Mouse (Mus musculus) urinary bladder, adult 18-20 months (tissue): Measurements from ENCODE around the gene Rab30.
"Not testable (repeated sequence)": the region's sequence is repeated elsewhere in the genome, so short reads cannot be mapped to it uniquely, and the experiment has no call there.

Experiments used
- DNase-seq, 2 experiments: peaks; one replicate each; pipeline ENCODE4 v3.0.0; 2022; ENCODE audit warnings: low spot score in 2 of 2, mixed read lengths in 2 of 2

Gene Rab30

GRCm38 (mm10) chr7:92741152-92741860 is at the start of gene Rab30:
Gene Rab30, plus strand, starts transcription at chr7:92741603.
- DNase-seq, result peak; percentile 80 to 92

- no peak for DNase-seq
These were observed 45.0 kb upstream of the Rab30 start for GRCm38 (mm10) chr7:92696395-92696794.

GRCm38 (mm10) chr7:92698770-92699169 is 42.6 kb upstream of the Rab30 start:
- peak in 1 of 2 experiments; percentile 6 for DNase-seq

- no peak for DNase-seq
These were observed 37.7 kb upstream of the Rab30 start for GRCm38 (mm10) chr7:92703661-92704060.

- no peak for DNase-seq
These were observed 35.9 kb upstream of the Rab30 start for GRCm38 (mm10) chr7:92705534-92705933.

GRCm38 (mm10) chr7:92706711-92707110 is 34.7 kb upstream of the Rab30 start:
- DNase-seq, result no peak

GRCm38 (mm10) chr7:92709573-92709972 is 31.8 kb upstream of the Rab30 start:
- no peak for DNase-seq

GRCm38 (mm10) chr7:92711593-92711992 is 29.8 kb upstream of the Rab30 start:
- DNase-seq, result no peak

GRCm38 (mm10) chr7:92715055-92715454 is 26.3 kb upstream of the Rab30 start:
- no peak for DNase-seq

GRCm38 (mm10) chr7:92720156-92720905 is 21.1 kb upstream of the Rab30 start:
- no peak for DNase-seq

- DNase-seq, result peak in 1 of 2 experiments; percentile 42
These were observed 17.7 kb upstream of the Rab30 start for GRCm38 (mm10) chr7:92723750-92724149.

- DNase-seq, result no peak
These were observed 17.1 kb upstream of the Rab30 start for GRCm38 (mm10) chr7:92724261-92724660.

GRCm38 (mm10) chr7:92729583-92729982 is 11.8 kb upstream of the Rab30 start:
- DNase-seq, result not testable (repeated sequence)

- DNase-seq, result no peak
These were observed 10.9 kb upstream of the Rab30 start for GRCm38 (mm10) chr7:92730465-92730864.

- no peak for DNase-seq
These were observed 10.4 kb upstream of the Rab30 start for GRCm38 (mm10) chr7:92730959-92731358.

- no peak for DNase-seq
These were observed 9.3 kb upstream of the Rab30 start for GRCm38 (mm10) chr7:92732136-92732535.

GRCm38 (mm10) chr7:92737560-92737959 is 3.8 kb upstream of the Rab30 start:
- DNase-seq, result no peak

- DNase-seq, result no peak
These were observed 1.4 kb upstream of the Rab30 start for GRCm38 (mm10) chr7:92739956-92740355.

- no peak for DNase-seq
These were observed 840 bp upstream of the Rab30 start for GRCm38 (mm10) chr7:92740411-92741115.

GRCm38 (mm10) chr7:92741861-92742249 is 452 bp downstream of the Rab30 start:
- DNase-seq, result peak in 1 of 2 experiments; percentile 18

- no peak for DNase-seq
These were observed 938 bp downstream of the Rab30 start for GRCm38 (mm10) chr7:92742341-92742741.

- peak in 1 of 2 experiments; percentile 41 for DNase-seq
These were observed 1.4 kb downstream of the Rab30 start for GRCm38 (mm10) chr7:92742774-92743173.
